Mouse (Mus musculus): ENCODE results near the gene Cbfa2t3.
A peak's percentile ranks its signal among the peaks of the same experiment; 100 is the strongest.
"Not testable (repeated sequence)": the region's sequence is repeated elsewhere in the genome, so short reads cannot be mapped to it uniquely, and the experiment has no call there.

Gene Cbfa2t3

GRCm38 (mm10) chr8:122636803-122637175 is 62.1 kb downstream of the Cbfa2t3 start:
- DNase-seq (ENCODE audit: low read depth): no peak

DNA sequence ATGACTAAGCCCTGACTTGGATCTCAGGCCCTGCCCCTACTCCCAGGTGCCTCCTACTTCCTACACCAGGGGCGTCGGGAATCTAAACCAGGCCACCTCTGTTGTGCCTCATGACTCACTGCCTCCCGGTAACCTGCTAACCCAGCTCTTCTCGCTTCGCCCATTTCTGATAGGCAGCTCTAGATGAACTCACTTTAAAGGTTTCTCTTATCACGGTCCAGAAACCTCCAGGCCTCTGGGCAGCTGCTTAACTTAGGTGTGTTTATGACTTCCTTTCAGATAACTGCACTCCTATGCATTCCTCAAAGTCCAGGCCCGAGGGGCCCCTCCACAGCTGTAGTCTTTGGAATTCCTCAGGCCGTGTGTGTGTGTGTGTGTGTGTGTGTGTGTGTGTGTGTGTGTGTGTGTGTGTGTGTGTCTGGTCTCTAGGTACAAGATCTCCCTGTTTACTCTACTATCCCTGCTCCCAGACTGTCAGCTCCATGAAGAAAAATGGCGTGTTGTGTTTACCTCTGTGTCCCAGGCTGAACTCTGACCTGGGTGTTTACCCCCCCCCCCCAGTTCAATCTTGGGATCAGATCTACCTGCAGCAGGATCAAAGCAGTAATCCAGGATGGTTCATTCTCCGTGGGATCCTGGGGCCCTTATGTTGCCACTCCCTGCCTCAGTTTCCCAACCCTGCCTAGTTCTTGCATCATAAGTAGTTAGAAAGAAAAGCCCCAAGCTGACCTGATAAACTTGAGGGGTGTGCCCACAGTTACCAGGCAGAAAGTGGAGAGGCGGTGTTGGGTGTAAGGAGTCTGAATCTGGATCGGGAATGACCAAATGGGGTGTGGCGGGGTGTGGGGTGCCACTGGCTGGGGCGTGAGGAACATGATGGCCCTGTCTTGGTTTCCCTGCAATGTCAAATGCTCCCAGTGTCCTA is 62.8 kb downstream of the Cbfa2t3 start:
- no peak for DNase-seq (ENCODE audit: low read depth)

- no peak for DNase-seq (ENCODE audit: low read depth)
These were observed 65.7 kb downstream of the Cbfa2t3 start for GRCm38 (mm10) chr8:122633205-122633604.

GRCm38 (mm10) chr8:122632134-122632533 is 66.8 kb downstream of the Cbfa2t3 start:
- DNase-seq (ENCODE audit: low read depth): not testable (repeated sequence)

DNA sequence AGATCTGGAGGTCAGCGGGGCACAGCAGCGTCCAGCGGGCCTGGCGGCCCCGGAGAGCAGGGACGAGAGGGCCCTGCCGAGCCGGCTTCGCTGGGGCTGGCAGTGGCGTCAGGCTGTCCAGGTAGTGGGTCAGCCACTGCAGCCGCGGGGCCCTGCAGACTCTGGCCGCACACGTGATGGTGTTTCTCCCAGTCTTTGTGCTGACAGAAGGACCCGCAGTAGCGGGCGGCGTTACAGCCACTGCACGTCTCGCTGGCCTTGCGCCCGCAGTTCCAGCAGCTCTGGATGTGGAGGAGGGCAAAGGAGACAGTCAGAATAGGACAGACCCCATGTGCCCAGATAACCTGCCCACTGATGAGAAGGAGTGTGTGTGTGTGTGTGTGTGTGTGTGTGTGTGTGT is 68.2 kb downstream of the Cbfa2t3 start:
- no peak for DNase-seq (ENCODE audit: low read depth)

- DNase-seq (ENCODE audit: low read depth): no peak
These were observed 69.5 kb downstream of the Cbfa2t3 start for GRCm38 (mm10) chr8:122629388-122629787.

- no peak for DNase-seq (ENCODE audit: low read depth)
These were observed 72.0 kb downstream of the Cbfa2t3 start for GRCm38 (mm10) chr8:122626896-122627295.

GRCm38 (mm10) chr8:122625811-122626210 is 73.1 kb downstream of the Cbfa2t3 start:
- DNase-seq (ENCODE audit: low read depth): no peak

GRCm38 (mm10) chr8:122624653-122625052 is 74.3 kb downstream of the Cbfa2t3 start:
- DNase-seq (ENCODE audit: low read depth): no peak

DNA sequence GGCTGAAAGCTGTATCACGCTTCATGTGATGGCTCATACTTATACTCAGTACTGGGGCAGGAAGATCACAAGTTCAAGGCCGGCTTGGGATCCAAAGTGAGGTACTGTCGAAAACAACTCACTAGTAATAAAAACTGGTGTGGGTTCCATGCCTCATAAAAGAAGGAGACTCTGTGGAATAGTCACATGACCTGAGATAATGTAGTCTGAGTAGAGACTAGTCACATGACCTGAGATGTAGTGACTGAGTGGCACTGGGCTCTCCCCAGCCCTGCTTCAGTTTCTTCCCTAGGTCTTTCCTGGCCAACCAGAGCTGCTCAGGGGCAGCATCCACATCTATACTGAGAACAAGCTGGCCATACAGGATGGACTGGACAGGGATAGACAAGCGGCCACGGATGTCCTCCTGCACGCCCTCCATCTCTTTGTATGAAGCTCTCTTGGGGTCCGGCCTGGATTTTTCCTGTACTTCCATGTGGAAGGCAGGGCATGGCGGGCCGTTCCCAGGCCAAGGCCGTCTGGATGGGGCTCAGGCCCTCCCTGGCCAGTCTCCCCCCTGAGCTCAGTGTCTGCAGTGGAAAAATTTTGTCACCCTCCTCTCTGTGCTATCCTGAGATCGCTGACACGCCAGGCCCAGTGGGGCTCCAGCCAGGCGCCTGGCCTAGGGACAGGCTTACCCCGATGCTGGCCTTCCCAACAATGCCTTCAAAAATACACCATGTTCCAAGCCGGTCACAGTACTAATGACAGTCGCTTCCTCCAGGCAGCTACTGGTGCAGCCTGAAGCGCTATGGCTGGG is 74.9 kb downstream of the Cbfa2t3 start:
- DNase-seq (ENCODE audit: low read depth): no peak

DNA sequence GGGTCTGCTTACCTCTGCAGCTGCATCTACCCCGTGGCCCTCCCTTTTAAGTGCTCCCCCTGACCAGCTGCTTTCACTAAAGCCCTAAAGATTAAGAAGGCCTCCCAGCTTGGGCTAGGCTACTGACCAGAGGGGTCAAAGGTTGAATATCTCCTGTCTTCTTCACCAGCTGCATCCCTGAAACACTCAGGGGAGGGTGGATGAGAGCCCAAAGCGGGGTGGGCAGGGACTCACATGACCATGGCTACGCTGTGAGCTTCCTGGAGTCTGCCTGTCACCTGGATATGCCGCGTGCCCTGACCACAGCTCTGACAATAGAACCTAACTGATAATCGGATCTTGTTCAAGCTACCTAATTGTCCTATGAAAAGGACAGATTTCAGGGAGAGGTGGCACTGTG is 76.2 kb downstream of the Cbfa2t3 start, which contains the start of gene Pabpn1l:
Pabpn1l (minus strand) TSS at position 13 of the 400 bp plus-strand sequence.
- no peak for DNase-seq (ENCODE audit: low read depth)

- DNase-seq (ENCODE audit: low read depth): no peak
These were observed 78.5 kb downstream of the Cbfa2t3 start for GRCm38 (mm10) chr8:122620446-122620845.

- DNase-seq (ENCODE audit: low read depth): no peak
These were observed 80.1 kb downstream of the Cbfa2t3 start for GRCm38 (mm10) chr8:122618660-122619378.

DNA sequence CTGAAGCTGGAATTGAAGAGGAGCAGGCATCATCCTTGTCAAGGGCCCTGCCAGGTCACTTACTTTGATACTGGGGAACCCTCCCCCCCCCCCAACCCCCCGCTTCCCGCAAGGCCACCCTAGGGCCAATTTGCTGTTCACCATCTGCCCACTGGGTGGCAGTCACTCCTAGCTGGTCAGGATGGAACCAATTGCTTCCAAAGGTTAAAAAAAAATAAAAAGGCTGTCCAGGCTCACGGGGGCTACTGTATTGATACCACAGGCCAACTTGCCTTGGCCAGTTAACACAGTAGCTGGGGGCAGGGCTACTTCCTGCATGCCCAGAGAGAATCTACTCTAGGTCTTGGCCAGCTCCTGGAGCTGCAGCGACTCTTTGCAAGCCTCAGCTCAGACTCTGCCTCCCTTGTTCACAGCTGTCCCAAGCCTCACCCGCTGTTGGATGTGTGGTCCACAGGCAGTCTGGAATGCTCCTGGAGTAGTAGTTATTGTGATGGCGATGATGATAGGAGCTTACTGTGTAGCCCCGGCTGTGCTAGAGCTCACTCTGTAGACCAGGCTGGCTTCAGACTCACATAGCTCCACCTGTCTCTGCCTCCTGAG is 80.9 kb downstream of the Cbfa2t3 start:
- peak; percentile 73 for DNase-seq (ENCODE audit: low read depth)

DNA sequence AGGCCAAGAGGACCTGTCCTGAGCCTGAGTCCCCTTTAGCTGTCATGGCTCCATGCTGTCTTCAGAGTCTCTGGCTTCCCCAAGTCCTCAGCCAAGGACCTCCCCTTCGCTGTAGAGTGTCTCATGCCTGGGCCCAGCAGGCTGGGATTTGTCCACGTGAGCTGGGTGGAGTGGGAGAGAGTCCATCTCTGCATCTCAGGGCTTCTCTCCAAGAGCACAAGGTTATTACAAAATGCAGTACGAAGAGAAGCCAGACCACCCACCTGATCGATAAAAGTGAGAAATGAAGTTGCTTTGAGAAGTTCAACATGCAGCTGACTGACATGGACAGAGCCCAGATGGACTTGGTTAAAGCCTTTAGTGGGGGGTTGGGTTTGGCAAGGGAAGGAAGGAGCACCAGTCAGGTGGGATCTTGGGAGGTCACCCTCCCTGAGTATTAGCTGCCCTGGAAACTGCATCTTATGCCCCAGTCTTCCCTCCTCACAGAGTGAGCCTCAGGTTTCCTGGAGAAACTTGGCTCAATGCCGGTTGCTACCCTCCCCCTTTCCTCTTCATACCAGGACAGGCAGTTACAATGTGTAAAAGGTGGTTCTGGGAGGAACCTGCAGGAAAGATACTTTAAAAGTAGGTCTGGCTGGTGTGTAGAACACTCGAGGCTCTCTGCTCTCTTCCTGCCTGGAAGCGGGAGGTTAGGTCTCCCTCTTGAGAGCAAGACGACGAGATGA is 82.6 kb downstream of the Cbfa2t3 start:
- DNase-seq (ENCODE audit: low read depth): no peak

GRCm38 (mm10) chr8:122611295-122612133 is 87.4 kb downstream of the Cbfa2t3 start, which contains the start of the genes Galns and Trappc2l:
Gene Galns, minus strand, starts transcription at chr8:122611463.
Gene Trappc2l, plus strand, starts transcription at chr8:122611640.
- peak; percentile 96 for DNase-seq (ENCODE audit: low read depth)

DNA sequence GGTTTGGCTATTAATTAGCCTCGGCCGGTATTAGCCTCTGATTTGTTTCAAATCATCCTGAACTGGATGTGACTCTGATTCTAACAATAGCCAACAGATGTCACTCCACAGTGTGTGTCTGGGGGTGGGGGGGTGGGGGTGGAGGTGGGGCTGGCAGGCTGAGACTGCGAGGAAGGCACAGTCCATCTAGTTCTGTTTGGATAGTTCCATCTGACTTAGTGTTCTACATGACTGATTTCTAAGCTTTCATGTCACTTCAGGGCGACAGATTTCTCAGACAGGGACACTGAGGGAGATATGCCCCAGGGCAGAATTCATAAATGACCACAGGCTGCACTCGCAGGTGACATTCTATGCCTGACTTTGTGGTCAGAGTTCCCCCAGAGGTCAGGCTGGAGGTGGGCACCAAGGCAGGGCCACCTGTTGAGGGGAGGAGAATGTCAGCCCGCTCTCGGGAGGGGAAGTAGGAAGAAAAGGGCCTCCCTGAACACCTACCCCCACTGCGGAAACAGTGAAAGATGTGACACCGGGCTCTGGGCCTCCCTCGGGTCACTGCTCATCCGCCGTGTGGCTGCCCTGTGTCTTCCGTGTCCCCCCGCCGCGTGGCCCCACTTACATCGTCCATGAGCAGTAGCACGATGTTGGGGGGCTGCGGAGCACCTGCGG is 88.2 kb downstream of the Cbfa2t3 start:
- no peak for DNase-seq (ENCODE audit: low read depth)

- DNase-seq (ENCODE audit: low read depth): no peak
These were observed 88.7 kb downstream of the Cbfa2t3 start for GRCm38 (mm10) chr8:122610209-122610608.

DNA sequence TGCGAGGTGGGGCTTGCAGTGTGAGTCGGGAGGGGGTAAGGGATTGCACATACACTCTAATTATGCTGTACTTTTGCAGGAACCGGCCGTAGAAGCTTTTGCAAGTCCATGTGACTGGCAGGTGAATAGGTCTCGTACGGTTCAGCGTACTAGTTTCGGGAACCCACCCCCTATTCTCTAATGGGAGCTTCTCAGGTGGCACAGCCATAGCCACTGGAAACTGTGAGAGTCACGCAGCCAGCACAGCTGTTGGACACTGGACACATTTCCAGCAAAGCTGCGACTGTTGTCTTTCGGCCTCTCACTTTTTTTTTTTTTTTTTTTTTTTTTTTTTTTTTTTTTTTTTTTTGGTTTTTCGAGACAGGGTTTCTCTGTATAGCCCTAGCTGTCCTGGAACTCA is 92.1 kb downstream of the Cbfa2t3 start:
- DNase-seq (ENCODE audit: low read depth): no peak

GRCm38 (mm10) chr8:122605367-122605766 is 93.5 kb downstream of the Cbfa2t3 start:
- DNase-seq (ENCODE audit: low read depth): no peak

Data from c-Kit-positive CD71-negative TER-119-negative erythroid progenitor cells, embryonic 14.5 days (primary cell).